Mouse (Mus musculus) adrenal gland, postnatal 36 days (tissue): ENCODE measurements around the gene Ifitm1. TPM values are rescaled to one million over a fixed set of nuclear protein-coding genes. Genes with fewer than 3 reads are reported as not detected.
"Not testable (repeated sequence)": the region's sequence is repeated elsewhere in the genome, so short reads cannot be mapped to it uniquely, and the experiment has no call there.

Source experiments
- DNase-seq, 2 experiments: peaks; one replicate each; pipeline ENCODE4 v3.0.0; 2021; ENCODE audit warnings: mixed read lengths in 1 of 2
- total RNA-seq, 2 experiments: library from RNA; stranded (reverse); gene quantifications; 2 replicates each; pipeline ENCODE4 v1.2.3; 2021

Ifitm1 gene
- total RNA-seq, 2 experiments from 2014 or later = 5.5 to 7.3 TPM

- peak; percentile 67 to 72 for DNase-seq
These were observed 17.0 kb upstream of the Ifitm1 start, which contains the start of gene Ifitm5 for GRCm38 (mm10) chr7:140949824-140950530. TSS of gene Ifitm5 (minus strand) at chr7:140950291.

GRCm38 (mm10) chr7:140951051-140951450 is 16.0 kb upstream of the Ifitm1 start:
- DNase-seq = peak; percentile 40 to 48

- DNase-seq = no peak
These were observed 15.3 kb upstream of the Ifitm1 start for GRCm38 (mm10) chr7:140951765-140952164.

GRCm38 (mm10) chr7:140952441-140952840 is 14.6 kb upstream of the Ifitm1 start:
- DNase-seq = no peak

GRCm38 (mm10) chr7:140953133-140953532 is 13.9 kb upstream of the Ifitm1 start:
- DNase-seq = no peak

- no peak for DNase-seq
These were observed 13.0 kb upstream of the Ifitm1 start for GRCm38 (mm10) chr7:140953800-140954732.

- DNase-seq = peak in 1 of 2 experiments; percentile 57
These were observed 12.3 kb upstream of the Ifitm1 start for GRCm38 (mm10) chr7:140954733-140955071.

- DNase-seq = peak in 1 of 2 experiments; percentile 43
These were observed 11.7 kb upstream of the Ifitm1 start for GRCm38 (mm10) chr7:140955342-140955741.

- peak; percentile 75 to 88 for DNase-seq
These were observed 11.1 kb upstream of the Ifitm1 start, which contains the start of the genes Gm45717 and Ifitm2 for GRCm38 (mm10) chr7:140955758-140956555. TSS of gene Gm45717 (minus strand) at chr7:140955937. TSS of gene Ifitm2 (minus strand) at chr7:140955987.

- DNase-seq = no peak
These were observed 10.5 kb upstream of the Ifitm1 start for GRCm38 (mm10) chr7:140956556-140956869.

- DNase-seq = peak; percentile 46 to 68
These were observed 7.7 kb upstream of the Ifitm1 start for GRCm38 (mm10) chr7:140959181-140959901.

GRCm38 (mm10) chr7:140960026-140960425 is 7.0 kb upstream of the Ifitm1 start:
- no peak for DNase-seq

- no peak for DNase-seq
These were observed 5.6 kb upstream of the Ifitm1 start for GRCm38 (mm10) chr7:140961416-140961815.

- DNase-seq = no peak
These were observed 4.3 kb upstream of the Ifitm1 start for GRCm38 (mm10) chr7:140962733-140963132.

- no peak for DNase-seq
These were observed 1.0 kb downstream of the Ifitm1 start for GRCm38 (mm10) chr7:140967862-140968591.

GRCm38 (mm10) chr7:140968710-140969109 is 1.7 kb downstream of the Ifitm1 start:
- DNase-seq = not testable (repeated sequence)

GRCm38 (mm10) chr7:140970931-140971330 is 3.9 kb downstream of the Ifitm1 start:
- DNase-seq = no peak

- DNase-seq = no peak
These were observed 4.6 kb downstream of the Ifitm1 start for GRCm38 (mm10) chr7:140971479-140972171.

GRCm38 (mm10) chr7:140973396-140974165 is 6.6 kb downstream of the Ifitm1 start:
- DNase-seq = no peak
